Mouse (Mus musculus) MEL (cell line): ENCODE measurements around the gene Gm49345. TPM values are rescaled to one million over a fixed set of nuclear protein-coding genes. Genes with fewer than 3 reads are reported as not detected.
"Not testable (repeated sequence)": the region's sequence is repeated elsewhere in the genome, so short reads cannot be mapped to it uniquely, and the experiment has no call there.

Experiments used
- DNase-seq: peaks from one replicate; pipeline ENCODE4 v3.0.0; 2011; ENCODE audit warnings: low read depth, low spot score
- H3K27ac ChIP-seq: 2 replicates; pipeline ENCODE4 v1.5.1; 2012; ENCODE audit warnings: low read depth, mild to moderate bottlenecking, control low read depth, low read length, moderate library complexity; ENCODE audit not compliant: control insufficient read depth
- H3K27me3 ChIP-seq, 2 experiments: fragments of 150-350 bp in 1 of 2; sonication (generic) in 1 of 2; 2 replicates each; pipeline ENCODE4 v1.6.1; 2012; ENCODE audit warnings: low read length in 2 of 2, mild to moderate bottlenecking in 2 of 2, improper control_type of control experiment in 1 of 2, moderate library complexity in 1 of 2; ENCODE audit not compliant: insufficient read depth in 2 of 2, control insufficient read depth in 1 of 2
- H3K36me3 ChIP-seq, 2 experiments: 2 replicates each; pipeline ENCODE4 v1.6.1; 2012 to 2014; ENCODE audit warnings: low read length in 2 of 2, improper control_type of control experiment in 1 of 2, inconsistent platforms in 1 of 2, mild to moderate bottlenecking in 1 of 2; ENCODE audit not compliant: insufficient read depth in 2 of 2, control insufficient read depth in 1 of 2
- H3K4me1 ChIP-seq, 2 experiments: fragments of 150-350 bp in 1 of 2; sonication (generic) in 1 of 2; 2 replicates each; pipeline ENCODE4 v1.6.1; 2012; ENCODE audit warnings: low read length in 2 of 2, improper control_type of control experiment in 1 of 2, mild to moderate bottlenecking in 1 of 2; ENCODE audit not compliant: insufficient read depth in 2 of 2, control insufficient read depth in 1 of 2
- H3K4me3 ChIP-seq, 2 experiments: fragments of 150-350 bp in 1 of 2; sonication (generic) in 1 of 2; 2 replicates each; pipeline ENCODE4 v1.5.1; 2012; ENCODE audit warnings: low read depth in 2 of 2, low read length in 2 of 2, mild to moderate bottlenecking in 2 of 2, moderate library complexity in 2 of 2, control low read depth in 1 of 2, improper control_type of control experiment in 1 of 2; ENCODE audit not compliant: control insufficient read depth in 1 of 2, insufficient read depth in 1 of 2
- H3K79me2 ChIP-seq: 2 replicates; pipeline ENCODE4 v1.6.1; 2012; ENCODE audit warnings: mild to moderate bottlenecking, low read length, moderate library complexity; ENCODE audit not compliant: control insufficient read depth, poor library complexity, insufficient read depth
- H3K9ac ChIP-seq: 2 replicates; pipeline ENCODE4 v1.6.1; 2012; ENCODE audit warnings: low read depth, mild to moderate bottlenecking, control low read depth, low read length, moderate library complexity; ENCODE audit not compliant: control insufficient read depth, poor library complexity, severe bottlenecking
- H3K9me3 ChIP-seq: fragments of 150-350 bp; sonication (generic); replicated peaks from 2 replicates; pipeline ENCODE4 v1.6.1; 2012; ENCODE audit warnings: mild to moderate bottlenecking, low read length, improper control_type of control experiment, moderate library complexity; ENCODE audit not compliant: insufficient read depth
- CTCF ChIP-seq, 3 experiments: IDR thresholded peaks in 2 of 3; conservative IDR thresholded peaks in 1 of 3; 2 replicates each; pipeline ENCODE4 v1.5.1; 2011 to 2012; ENCODE audit warnings: low read length in 3 of 3, low read depth in 2 of 3, mild to moderate bottlenecking in 2 of 3, improper control_type of control experiment in 1 of 3, inconsistent platforms in 1 of 3, mixed read lengths in 1 of 3, moderate library complexity in 1 of 3; ENCODE audit not compliant: control insufficient read depth in 1 of 3, insufficient read depth in 1 of 3, poor library complexity in 1 of 3, severe bottlenecking in 1 of 3
- ELF1 ChIP-seq: IDR thresholded peaks from 2 replicates; pipeline ENCODE4 v1.6.1; 2014; ENCODE audit warnings: low read depth, mild to moderate bottlenecking, inconsistent platforms, low read length, improper control_type of control experiment, moderate library complexity
- GATA1 ChIP-seq: IDR thresholded peaks from 2 replicates; pipeline ENCODE4 v1.6.1; 2011; ENCODE audit warnings: low read depth, low read length, improper control_type of control experiment
- HCFC1 ChIP-seq: IDR thresholded peaks from 2 replicates; pipeline ENCODE4 v1.6.1; 2012; ENCODE audit warnings: low read depth, mild to moderate bottlenecking, inconsistent platforms, low read length, improper control_type of control experiment, moderate library complexity
- KAT2A ChIP-seq: conservative IDR thresholded peaks from 2 replicates; pipeline ENCODE4 v1.6.1; 2012; ENCODE audit warnings: low read depth, low read length, improper control_type of control experiment, inconsistent platforms
- MAX ChIP-seq: IDR thresholded peaks from 2 replicates; pipeline ENCODE4 v1.6.1; 2011; ENCODE audit warnings: low read length, improper control_type of control experiment
- MEF2A ChIP-seq: IDR thresholded peaks from 2 replicates; pipeline ENCODE4 v1.6.1; 2014; ENCODE audit warnings: low read depth, mild to moderate bottlenecking, inconsistent platforms, low read length, improper control_type of control experiment; ENCODE audit not compliant: poor library complexity, insufficient replicate concordance, severe bottlenecking; ENCODE audit errors: extremely low read depth
- MXI1 ChIP-seq: IDR thresholded peaks from 2 replicates; pipeline ENCODE4 v1.6.1; 2011; ENCODE audit warnings: mild to moderate bottlenecking, low read depth, low read length, improper control_type of control experiment
- MYC ChIP-seq: IDR thresholded peaks from 2 replicates; pipeline ENCODE4 v1.6.1; 2011; ENCODE audit warnings: low read depth, mild to moderate bottlenecking, low read length, improper control_type of control experiment, moderate library complexity
- NELFE ChIP-seq: IDR thresholded peaks from 2 replicates; pipeline ENCODE4 v1.6.1; 2011; ENCODE audit warnings: low read depth, low read length, improper control_type of control experiment
- POLR2A ChIP-seq, 2 experiments: IDR thresholded peaks; 2 replicates each; pipeline ENCODE4 v1.6.1; 2011 to 2012; ENCODE audit warnings: low read length in 2 of 2, mild to moderate bottlenecking in 2 of 2, control low read depth in 1 of 2, improper control_type of control experiment in 1 of 2, low read depth in 1 of 2, moderate library complexity in 1 of 2; ENCODE audit not compliant: control insufficient read depth in 1 of 2, insufficient read depth in 1 of 2, poor library complexity in 1 of 2
- RAD21 ChIP-seq: IDR thresholded peaks from 2 replicates; pipeline ENCODE4 v1.6.1; 2011; ENCODE audit warnings: mild to moderate bottlenecking, low read depth, low read length, improper control_type of control experiment
- RCOR1 ChIP-seq: IDR thresholded peaks from 2 replicates; pipeline ENCODE4 v1.6.1; 2012; ENCODE audit warnings: low read depth, mild to moderate bottlenecking, inconsistent platforms, low read length, improper control_type of control experiment
- SIN3A ChIP-seq: IDR thresholded peaks from 2 replicates; pipeline ENCODE4 v1.6.1; 2012; ENCODE audit warnings: low read length, improper control_type of control experiment, inconsistent platforms
- SMC3 ChIP-seq: IDR thresholded peaks from 2 replicates; pipeline ENCODE4 v1.6.1; 2011; ENCODE audit warnings: low read depth, low read length, improper control_type of control experiment
- TBP ChIP-seq: IDR thresholded peaks from 2 replicates; pipeline ENCODE4 v1.8.0; 2011; ENCODE audit warnings: low read depth, low read length, improper control_type of control experiment
- UBTF ChIP-seq: IDR thresholded peaks from 2 replicates; pipeline ENCODE4 v1.6.1; 2012; ENCODE audit warnings: low read depth, mild to moderate bottlenecking, inconsistent platforms, low read length, improper control_type of control experiment, moderate library complexity, borderline replicate concordance; ENCODE audit not compliant: insufficient read depth
- USF1 ChIP-seq: IDR thresholded peaks from 2 replicates; pipeline ENCODE4 v1.6.1; 2014; ENCODE audit warnings: low read depth, mild to moderate bottlenecking, inconsistent platforms, low read length, improper control_type of control experiment, moderate library complexity
- ZNF384 ChIP-seq: IDR thresholded peaks from 2 replicates; pipeline ENCODE4 v1.6.1; 2012; ENCODE audit warnings: low read depth, mild to moderate bottlenecking, inconsistent platforms, low read length, improper control_type of control experiment
- polyA plus RNA-seq, 2 experiments: library from polyadenylated mRNA; stranded (reverse) in 1 of 2; unstranded in 1 of 2; fragments of >175 nt in 1 of 2; fragments of >200 nt in 1 of 2; gene quantifications; 2 replicates each; pipeline versions ENCODE4 v1.2.1 to v1.2.4; 2012; ENCODE audit warnings: low replicate concordance in 2 of 2, low read depth in 1 of 2; ENCODE audit not compliant: insufficient read length in 2 of 2, insufficient read depth in 1 of 2, missing spikeins in 1 of 2
- total RNA-seq: library from RNA; depleted of rRNA; stranded (reverse); fragments of 300-350 nt; gene quantifications from 2 replicates; pipeline ENCODE4 v1.2.3, GENCODE M21; 2012

Gm49345 gene
- total and polyA plus RNA-seq, 3 experiments, result 0.54 to 1.7 TPM; not detected in 1

- TF ChIP-seq RCOR1, result no peak
- TF ChIP-seq MEF2A, result no peak
- TF ChIP-seq CTCF (IDR thresholded peaks at IDR 0.05 in 2 of 3, conservative IDR thresholded peaks at IDR 0.05 in 1 of 3; ENCODE audit: control insufficient read depth in 1 of 3, insufficient read depth in 1 of 3, low read depth in 2 of 3, low read length in 3 of 3, poor library complexity in 1 of 3, severe bottlenecking in 1 of 3), result no peak
- no peak for TF ChIP-seq ZNF384
- TF ChIP-seq RAD21, result no peak
- TF ChIP-seq SIN3A, result no peak
- TF ChIP-seq UBTF, result no peak
- no peak for DNase-seq
- no peaks in the 10 kb centered on the region; a peak in 1 of 4 replicates for H3K36me3 ChIP-seq
- no peak within 1 kb of the TSS for H3K27ac ChIP-seq
- H3K79me2 ChIP-seq, result 0 out of 2 replicates have a peak, but pooled peaks cover 2% of the 10 kb centered on the region
- 0 out of 4 replicates have a peak, but pooled peaks cover 0 to 2% of the 10 kb centered on the region in 2 experiments for H3K4me1 ChIP-seq
- no peaks in the 10 kb centered on the region for H3K27me3 ChIP-seq
- no peak within 1 kb of the TSS for H3K4me3 ChIP-seq
- no peak within 1 kb of the TSS for H3K9ac ChIP-seq
- no peaks in the 10 kb centered on the region for H3K9me3 ChIP-seq
Observed at GRCm38 (mm10) chr13:67686971-67687370, 49.4 kb upstream of the Gm49345 start, which contains the start of gene Zfp738. Zfp738 (minus strand) TSS chr13:67687071.

- not testable (repeated sequence) for H3K27ac ChIP-seq
- peak overlapping the region; percentile 77 for H3K9ac ChIP-seq
Observed at GRCm38 (mm10) chr13:67683841-67684240, 46.3 kb upstream of the Gm49345 start.

GRCm38 (mm10) chr13:67682959-67683735 lies 45.6 kb upstream of the Gm49345 start:
- TF ChIP-seq ELF1 (peak; percentile 80), TBP (peak; percentile 69), SMC3 (peak; percentile 26), SIN3A (peak; percentile 92), HCFC1 (peak; percentile 92), MXI1 (peak; percentile 70), POLR2A (IDR thresholded peaks at IDR 0.05; ENCODE audit: control insufficient read depth in 1 of 2, insufficient read depth in 1 of 2, low read depth in 1 of 2, low read length in 2 of 2, poor library complexity in 1 of 2) (peak in 1 of 2 experiments; percentile 61; a peak in 2 of 4 replicates), NELFE (0 out of 2 replicates have a peak, but pooled peaks have one; percentile 26), MAX (peak; percentile 90), ZNF384 (peak; percentile 78), KAT2A (peak; percentile 84), MYC (peak; percentile 49; the same call in 1 of the 2 replicates), USF1 (peak; percentile 35; the same call in 1 of the 2 replicates)
- TF ChIP-seq, all 39 proteins: peak for 13; not testable (repeated sequence) for 26
- not testable (repeated sequence) for H3K27me3 ChIP-seq, H3K4me1 ChIP-seq, H3K36me3 ChIP-seq, H3K79me2 ChIP-seq, H3K9me3 ChIP-seq, H3K27ac ChIP-seq
- Histone ChIP-seq H3K4me3 (peak overlapping the region; percentile 44 to 85), H3K9ac (peak overlapping the region; percentile 77)
- DNase-seq, result peak; percentile 89

More at GRCm38 (mm10) chr13:67683841-67684240, 46.3 kb upstream of the Gm49345 start:
- DNase-seq, H3K36me3 ChIP-seq, H3K79me2 ChIP-seq, H3K9me3 ChIP-seq, H3K27me3 ChIP-seq, H3K4me1 ChIP-seq: not testable (repeated sequence)
- TF ChIP-seq GATA1, result peak; percentile 19; the same call in 1 of the 2 replicates
- peak overlapping the region; percentile 44 to 85 for H3K4me3 ChIP-seq
